Mouse (Mus musculus): ENCODE data around the gene Cox10. TPM values are rescaled to one million over a fixed set of nuclear protein-coding genes. Genes with fewer than 3 reads are reported as not detected.

The Cox10 gene
- total and polyA plus RNA-seq, 2 experiments = 4.0 to 12.9 TPM

- H3K9ac ChIP-seq (ENCODE audit: low read depth, low read length) = no peak overlapping the region
- no peak overlapping the region for H3K4me3 ChIP-seq (ENCODE audit: insufficient read depth, low read depth, low read length)
- DNase-seq (ENCODE audit: extremely low read depth, low read depth, low spot score) = no peak
- H3K36me3 ChIP-seq (ENCODE audit: control insufficient read depth, insufficient read depth, low read length) = peaks cover 6% of the 10 kb centered on the region; the same call in 1 of the 2 replicates
- TF ChIP-seq POLR2A (IDR thresholded peaks at IDR 0.05; ENCODE audit: extremely low read depth, insufficient read depth, low read length) (no peak), CTCF (IDR thresholded peaks at IDR 0.05; ENCODE audit: low read depth, low read length) (no peak)
- no peaks in the 10 kb centered on the region for H3K4me1 ChIP-seq (ENCODE audit: control insufficient read depth, insufficient read depth, low read length)
- 98% methylated on average over 4 of the region's 4 CpGs for WGBS
- H3K27me3 ChIP-seq (ENCODE audit: control insufficient read depth, insufficient read depth, low read length) = no peaks in the 10 kb centered on the region
- H3K79me2 ChIP-seq (ENCODE audit: control insufficient read depth, insufficient read depth, low read length) = no peaks in the 10 kb centered on the region
- no peak overlapping the region for H3K27ac ChIP-seq (replicated peaks; ENCODE audit: insufficient read depth, low read depth, low read length)
These were observed 17.0 kb downstream of the Cox10 start for GRCm38 (mm10) chr11:64062226-64062625.

- 91% methylated on average over 2 of the region's 2 CpGs for WGBS
- no peak overlapping the region for H3K4me3 ChIP-seq (ENCODE audit: insufficient read depth, low read depth, low read length)
- H3K27ac ChIP-seq (replicated peaks; ENCODE audit: insufficient read depth, low read depth, low read length) = no peak overlapping the region
- DNase-seq (ENCODE audit: extremely low read depth, low read depth, low spot score) = no peak
- H3K36me3 ChIP-seq (ENCODE audit: control insufficient read depth, insufficient read depth, low read length) = peaks cover 6% of the 10 kb centered on the region
- no peaks in the 10 kb centered on the region for H3K4me1 ChIP-seq (ENCODE audit: control insufficient read depth, insufficient read depth, low read length)
- H3K79me2 ChIP-seq (ENCODE audit: control insufficient read depth, insufficient read depth, low read length) = no peaks in the 10 kb centered on the region; the same call in 1 of the 2 replicates
- no peak for TF ChIP-seq CTCF (IDR thresholded peaks at IDR 0.05; ENCODE audit: low read depth, low read length)
- no peak for TF ChIP-seq POLR2A (IDR thresholded peaks at IDR 0.05; ENCODE audit: extremely low read depth, insufficient read depth, low read length)
- H3K9ac ChIP-seq (ENCODE audit: low read depth, low read length) = no peak overlapping the region
- H3K27me3 ChIP-seq (ENCODE audit: control insufficient read depth, insufficient read depth, low read length) = no peaks in the 10 kb centered on the region
These were observed 20.0 kb downstream of the Cox10 start for GRCm38 (mm10) chr11:64059305-64059704.

- no peaks in the 10 kb centered on the region for H3K4me1 ChIP-seq (ENCODE audit: control insufficient read depth, insufficient read depth, low read length)
- H3K27ac ChIP-seq (replicated peaks; ENCODE audit: insufficient read depth, low read depth, low read length) = no peak overlapping the region
- 97% methylated on average over 3 of the region's 3 CpGs for WGBS
- H3K4me3 ChIP-seq (ENCODE audit: insufficient read depth, low read depth, low read length) = no peak overlapping the region
- TF ChIP-seq POLR2A (IDR thresholded peaks at IDR 0.05; ENCODE audit: extremely low read depth, insufficient read depth, low read length) (no peak), CTCF (IDR thresholded peaks at IDR 0.05; ENCODE audit: low read depth, low read length) (no peak)
- no peaks in the 10 kb centered on the region; the same call in 1 of the 2 replicates for H3K79me2 ChIP-seq (ENCODE audit: control insufficient read depth, insufficient read depth, low read length)
- peaks cover 6% of the 10 kb centered on the region for H3K36me3 ChIP-seq (ENCODE audit: control insufficient read depth, insufficient read depth, low read length)
- no peak overlapping the region for H3K9ac ChIP-seq (ENCODE audit: low read depth, low read length)
- no peaks in the 10 kb centered on the region for H3K27me3 ChIP-seq (ENCODE audit: control insufficient read depth, insufficient read depth, low read length)
- no peak for DNase-seq (ENCODE audit: extremely low read depth, low read depth, low spot score)
These were observed 20.8 kb downstream of the Cox10 start for GRCm38 (mm10) chr11:64058474-64058873.

- TF ChIP-seq POLR2A (IDR thresholded peaks at IDR 0.05; ENCODE audit: extremely low read depth, insufficient read depth, low read length) (no peak), CTCF (IDR thresholded peaks at IDR 0.05; ENCODE audit: low read depth, low read length) (no peak)
- no peak overlapping the region for H3K4me3 ChIP-seq (ENCODE audit: insufficient read depth, low read depth, low read length)
- WGBS = 94% methylated on average over 5 of the region's 5 CpGs
- H3K27me3 ChIP-seq (ENCODE audit: control insufficient read depth, insufficient read depth, low read length) = no peaks in the 10 kb centered on the region
- no peaks in the 10 kb centered on the region for H3K4me1 ChIP-seq (ENCODE audit: control insufficient read depth, insufficient read depth, low read length)
- DNase-seq (ENCODE audit: extremely low read depth, low read depth, low spot score) = no peak
- no peak overlapping the region for H3K27ac ChIP-seq (replicated peaks; ENCODE audit: insufficient read depth, low read depth, low read length)
- no peaks in the 10 kb centered on the region; the same call in 1 of the 2 replicates for H3K36me3 ChIP-seq (ENCODE audit: control insufficient read depth, insufficient read depth, low read length)
- no peak overlapping the region for H3K9ac ChIP-seq (ENCODE audit: low read depth, low read length)
- no peaks in the 10 kb centered on the region; the same call in 1 of the 2 replicates for H3K79me2 ChIP-seq (ENCODE audit: control insufficient read depth, insufficient read depth, low read length)
These were observed 25.9 kb downstream of the Cox10 start for GRCm38 (mm10) chr11:64053371-64053770.

GRCm38 (mm10) chr11:64051195-64051968 is 27.9 kb downstream of the Cox10 start:
- WGBS = 70% methylated on average over 9 of the region's 9 CpGs
- H3K9ac ChIP-seq (ENCODE audit: low read depth, low read length) = no peak overlapping the region
- H3K36me3 ChIP-seq (ENCODE audit: control insufficient read depth, insufficient read depth, low read length) = no peaks in the 10 kb centered on the region; the same call in 1 of the 2 replicates
- no peaks in the 10 kb centered on the region for H3K4me1 ChIP-seq (ENCODE audit: control insufficient read depth, insufficient read depth, low read length)
- H3K27me3 ChIP-seq (ENCODE audit: control insufficient read depth, insufficient read depth, low read length) = no peaks in the 10 kb centered on the region
- DNase-seq (ENCODE audit: extremely low read depth, low read depth, low spot score) = no peak
- TF ChIP-seq POLR2A (IDR thresholded peaks at IDR 0.05; ENCODE audit: extremely low read depth, insufficient read depth, low read length) (no peak), CTCF (IDR thresholded peaks at IDR 0.05; ENCODE audit: low read depth, low read length) (no peak)
- no peak overlapping the region for H3K27ac ChIP-seq (replicated peaks; ENCODE audit: insufficient read depth, low read depth, low read length)
- H3K4me3 ChIP-seq (ENCODE audit: insufficient read depth, low read depth, low read length) = no peak overlapping the region
- H3K79me2 ChIP-seq (ENCODE audit: control insufficient read depth, insufficient read depth, low read length) = no peaks in the 10 kb centered on the region; the same call in 1 of the 2 replicates

GRCm38 (mm10) chr11:64047432-64047831 is 31.8 kb downstream of the Cox10 start:
- no peak overlapping the region for H3K9ac ChIP-seq (ENCODE audit: low read depth, low read length)
- H3K4me3 ChIP-seq (ENCODE audit: insufficient read depth, low read depth, low read length) = no peak overlapping the region
- H3K4me1 ChIP-seq (ENCODE audit: control insufficient read depth, insufficient read depth, low read length) = no peaks in the 10 kb centered on the region
- TF ChIP-seq CTCF (IDR thresholded peaks at IDR 0.05; ENCODE audit: low read depth, low read length) (no peak), POLR2A (IDR thresholded peaks at IDR 0.05; ENCODE audit: extremely low read depth, insufficient read depth, low read length) (no peak)
- H3K36me3 ChIP-seq (ENCODE audit: control insufficient read depth, insufficient read depth, low read length) = peaks cover 9% of the 10 kb centered on the region; the same call in 1 of the 2 replicates
- H3K79me2 ChIP-seq (ENCODE audit: control insufficient read depth, insufficient read depth, low read length) = no peaks in the 10 kb centered on the region
- DNase-seq (ENCODE audit: extremely low read depth, low read depth, low spot score) = no peak
- H3K27me3 ChIP-seq (ENCODE audit: control insufficient read depth, insufficient read depth, low read length) = no peaks in the 10 kb centered on the region
- H3K27ac ChIP-seq (replicated peaks; ENCODE audit: insufficient read depth, low read depth, low read length) = no peak overlapping the region
- WGBS = 91% methylated on average over 13 of the region's 13 CpGs

Measured in liver, adult 2 months (tissue).